Mouse (Mus musculus) stomach, embryonic 16.5 days (tissue): ENCODE results near the gene Klhl32. TPM values are rescaled to one million over a fixed set of nuclear protein-coding genes. Genes with fewer than 3 reads are reported as not detected.

Source experiments
- ATAC-seq: fragments of 200-750 bp; cut with Nextera tagmentation; 2 replicates; pipeline ENCODE4 v1.8.0; 2017; ENCODE audit warnings: moderate number of reproducible peaks, moderate TSS enrichment; ENCODE audit not compliant: insufficient read depth, low FRiP score
- H3K27ac ChIP-seq: fragments of 300-500 bp; sonication (generic); 2 replicates; pipeline ENCODE4 v1.5.1; 2014; ENCODE audit warnings: low read length
- H3K27me3 ChIP-seq: fragments of 300-500 bp; sonication (generic); 2 replicates; pipeline ENCODE4 v1.6.1; 2014; ENCODE audit warnings: low read length, control low read depth, mixed read lengths; ENCODE audit not compliant: control insufficient read depth, insufficient read depth
- H3K36me3 ChIP-seq: fragments of 300-500 bp; sonication (generic); 2 replicates; pipeline ENCODE4 v1.6.1; 2014; ENCODE audit warnings: low read length; ENCODE audit not compliant: control insufficient read depth, insufficient read depth
- H3K4me1 ChIP-seq: fragments of 300-500 bp; sonication (generic); 2 replicates; pipeline ENCODE4 v1.6.1; 2014; ENCODE audit warnings: low read length, control low read depth, mixed read lengths; ENCODE audit not compliant: control insufficient read depth, insufficient read depth
- H3K4me2 ChIP-seq: fragments of 300-500 bp; sonication (generic); 2 replicates; pipeline ENCODE4 v1.6.1; 2014; ENCODE audit warnings: low read depth, low read length, mixed read lengths
- H3K4me3 ChIP-seq: fragments of 300-500 bp; sonication (generic); replicated peaks from 2 replicates; pipeline ENCODE4 v1.5.1; 2014; ENCODE audit warnings: mild to moderate bottlenecking, low read length
- H3K9ac ChIP-seq: fragments of 300-500 bp; sonication (generic); 2 replicates; pipeline ENCODE4 v1.6.1; 2014; ENCODE audit warnings: low read length
- H3K9me3 ChIP-seq: fragments of 300-500 bp; sonication (generic); replicated peaks from 2 replicates; pipeline ENCODE4 v1.6.1; 2016; ENCODE audit warnings: low read length, control low read depth; ENCODE audit not compliant: control insufficient read depth
- WGBS: fragments of 180-500 bp; shearing (Covaris S2); extraction: QIAGEN DNeasy Blood & Tissue Kit; methylation state at CpG from one replicate; pipeline ENCODE4 v1.1.7; 2014; 5-methylcytosine and 5-hydroxymethylcytosine counted together
- polyA plus RNA-seq: library from polyadenylated mRNA; unstranded; fragments of >200 nt; fragmentation: Nextera tagmentation; extraction: Ambion mirVana; gene quantifications from 2 replicates; pipeline ENCODE4 v1.2.1, GENCODE M21; 2015

Klhl32 gene
- polyA plus RNA-seq, 1 experiment from 2014 or later = 3.8 TPM

DNA sequence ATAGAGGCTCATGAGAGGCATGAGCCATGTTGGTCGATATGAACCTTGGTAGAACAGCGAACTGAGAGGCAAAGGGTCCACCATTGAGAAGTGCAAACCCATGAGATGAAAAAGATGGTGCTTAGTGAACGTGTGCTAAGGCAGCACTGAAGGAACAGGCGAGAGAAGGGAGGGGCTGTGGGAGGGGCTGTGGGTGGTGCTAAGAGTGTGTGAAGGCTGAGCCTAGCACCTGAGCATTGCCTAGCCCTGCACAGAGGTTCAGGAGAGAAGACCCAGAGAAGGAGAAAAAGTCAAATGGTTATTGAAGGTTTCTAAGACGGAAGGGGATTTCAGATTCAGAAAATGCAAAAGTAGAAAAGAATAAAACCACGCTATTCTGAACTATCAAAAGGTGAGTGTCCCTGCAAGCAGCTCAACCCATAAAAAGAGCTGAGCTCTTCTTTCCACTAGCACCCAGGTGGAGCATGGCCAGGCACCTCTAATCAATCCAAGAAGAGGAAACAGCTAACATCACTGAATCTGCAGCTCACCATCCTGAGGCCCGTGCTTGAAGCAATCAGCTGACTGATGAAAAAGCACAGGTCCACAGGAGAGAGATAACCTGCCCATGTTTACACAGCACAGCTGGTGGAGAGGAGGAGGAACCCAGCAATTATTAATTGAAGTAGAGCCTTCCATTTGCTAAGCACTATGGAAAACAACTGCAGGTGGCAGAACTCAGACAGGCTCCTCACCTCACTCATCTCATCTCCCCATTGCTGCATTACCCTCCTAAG, 65.0 kb downstream of the Klhl32 start:
- Histone ChIP-seq H3K4me2 (no peak overlapping the region), H3K36me3 (no peaks in the 10 kb centered on the region), H3K4me3 (no peak overlapping the region), H3K9ac (no peak overlapping the region), H3K27me3 (no peaks in the 10 kb centered on the region), H3K27ac (no peak overlapping the region), H3K9me3 (no peaks in the 10 kb centered on the region), H3K4me1 (no peaks in the 10 kb centered on the region)
- WGBS = 53% methylated on average over 7 of the region's 7 CpGs
- peak; percentile 44; the same call in 1 of the 2 replicates for ATAC-seq

DNA sequence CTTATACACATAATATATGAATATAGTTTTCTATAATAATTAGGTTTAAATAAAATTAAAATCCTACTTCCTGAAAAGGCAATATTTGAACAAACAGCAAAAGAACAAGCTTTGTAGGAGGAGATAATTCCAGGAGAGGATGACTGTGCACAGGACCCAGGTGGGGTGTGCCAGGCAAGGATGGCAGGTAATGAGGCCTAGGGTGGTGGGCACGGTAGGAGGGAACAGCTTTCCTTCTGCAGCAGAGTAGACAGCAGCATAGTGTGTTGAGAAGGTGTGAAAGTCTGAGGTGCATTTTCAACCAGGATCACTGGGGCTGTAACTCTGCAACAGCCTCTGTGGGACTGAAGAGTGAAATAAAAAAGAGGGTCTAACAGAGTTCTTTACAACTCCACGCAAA, 85.0 kb downstream of the Klhl32 start:
- H3K27me3 ChIP-seq = no peaks in the 10 kb centered on the region
- no peak overlapping the region for H3K9ac ChIP-seq
- no peak overlapping the region for H3K4me3 ChIP-seq
- H3K4me1 ChIP-seq = no peaks in the 10 kb centered on the region
- no peaks in the 10 kb centered on the region for H3K36me3 ChIP-seq
- H3K27ac ChIP-seq = no peak overlapping the region
- H3K9me3 ChIP-seq = no peaks in the 10 kb centered on the region
- WGBS = 73% methylated on average over 2 of the region's 2 CpGs
- ATAC-seq = no peak
- no peak overlapping the region for H3K4me2 ChIP-seq

DNA sequence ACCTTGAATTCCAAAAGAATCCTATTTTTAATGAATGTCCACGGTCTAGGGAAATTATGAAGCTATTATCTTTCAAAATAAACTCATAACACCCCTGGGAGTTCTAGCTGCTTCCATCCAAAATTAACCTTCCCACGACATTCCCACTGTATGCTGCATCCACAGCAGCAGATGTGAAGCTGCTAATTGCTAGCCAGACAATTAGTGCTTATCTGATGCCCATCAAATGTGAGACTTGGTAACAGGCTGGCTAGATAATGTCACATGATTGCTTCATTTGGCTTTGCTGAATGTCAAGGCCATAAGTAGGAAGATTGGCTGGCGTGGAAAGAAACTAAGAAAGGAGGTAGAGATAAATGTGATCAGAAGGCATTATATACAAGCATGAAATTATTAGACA, 85.5 kb downstream of the Klhl32 start:
- Histone ChIP-seq H3K27ac (no peak overlapping the region), H3K4me3 (no peak overlapping the region), H3K4me1 (no peaks in the 10 kb centered on the region), H3K4me2 (no peak overlapping the region), H3K9ac (no peak overlapping the region), H3K9me3 (no peaks in the 10 kb centered on the region), H3K27me3 (no peaks in the 10 kb centered on the region), H3K36me3 (no peaks in the 10 kb centered on the region)
- no peak for ATAC-seq
- 66% methylated on average over 3 of the region's 3 CpGs for WGBS

DNA sequence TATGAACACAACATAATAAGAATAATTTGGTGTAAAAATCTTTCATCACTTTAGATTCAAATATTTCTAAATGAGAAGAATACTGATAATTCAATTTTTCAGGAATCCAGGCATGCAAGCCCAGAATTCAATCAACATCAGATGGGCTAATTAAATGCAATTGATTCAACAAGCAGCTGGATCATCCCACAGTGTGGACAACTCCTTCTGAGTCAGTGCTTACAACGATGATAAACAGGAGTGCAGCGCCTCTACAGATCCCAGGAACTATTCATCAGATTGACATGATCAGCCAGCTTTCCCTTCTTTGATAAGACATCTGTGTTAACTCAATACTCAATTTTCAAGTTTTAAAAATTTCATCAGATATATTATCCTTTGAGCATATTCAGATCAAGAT, 86.4 kb downstream of the Klhl32 start:
- Histone ChIP-seq H3K9me3 (no peaks in the 10 kb centered on the region), H3K4me1 (no peaks in the 10 kb centered on the region), H3K36me3 (no peaks in the 10 kb centered on the region), H3K4me3 (no peak overlapping the region), H3K27me3 (no peaks in the 10 kb centered on the region), H3K9ac (no peak overlapping the region), H3K27ac (no peak overlapping the region), H3K4me2 (no peak overlapping the region)
- ATAC-seq = no peak
- WGBS = 50% methylated on average over 2 of the region's 2 CpGs

DNA sequence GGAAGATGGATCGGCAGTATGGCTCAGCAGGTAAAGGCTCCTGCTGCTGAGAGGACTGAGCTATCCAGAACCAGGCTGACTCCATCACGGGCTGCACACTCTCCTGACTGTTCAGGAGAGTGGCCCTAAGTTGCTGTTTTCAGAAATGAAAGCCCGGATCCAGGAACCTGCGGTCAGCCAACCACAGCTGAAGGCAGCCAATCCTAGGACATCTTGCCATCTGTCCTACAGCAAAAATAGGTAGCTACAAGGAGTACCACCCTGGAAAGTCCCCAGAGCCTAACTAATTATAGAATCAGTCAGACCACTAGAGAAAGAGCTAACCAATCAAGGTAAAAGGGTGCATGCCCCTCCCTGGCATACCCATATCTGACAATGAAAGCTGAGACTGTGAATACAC, 87.5 kb downstream of the Klhl32 start:
- H3K9me3 ChIP-seq = no peaks in the 10 kb centered on the region
- ATAC-seq = no peak
- WGBS = 80% methylated on average over 4 of the region's 4 CpGs
- H3K4me3 ChIP-seq = no peak overlapping the region
- no peak overlapping the region for H3K4me2 ChIP-seq
- no peak overlapping the region for H3K9ac ChIP-seq
- no peaks in the 10 kb centered on the region for H3K36me3 ChIP-seq
- no peaks in the 10 kb centered on the region for H3K4me1 ChIP-seq
- no peak overlapping the region for H3K27ac ChIP-seq
- no peaks in the 10 kb centered on the region for H3K27me3 ChIP-seq

DNA sequence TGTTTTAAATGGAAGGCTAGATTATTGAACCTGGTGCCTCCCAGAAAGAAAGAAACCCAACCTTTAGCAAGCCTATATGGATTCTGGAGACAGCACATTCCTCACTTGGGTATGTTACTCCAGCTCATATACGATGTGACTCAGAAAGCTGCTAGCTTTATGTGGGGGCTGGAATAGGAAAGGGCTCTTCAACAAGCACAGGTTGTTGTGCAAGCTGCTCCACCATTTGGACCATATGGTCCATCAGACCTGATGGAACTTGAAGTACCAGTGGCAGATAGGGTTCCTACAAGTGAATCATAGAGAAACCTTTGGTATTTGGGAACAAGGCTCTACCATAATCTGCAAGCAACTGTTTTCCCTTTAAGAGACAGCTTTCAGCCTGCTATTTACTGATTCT, 92.0 kb downstream of the Klhl32 start:
- 85% methylated on average over 1 of the region's 1 CpGs for WGBS
- no peaks in the 10 kb centered on the region for H3K4me1 ChIP-seq
- no peak overlapping the region for H3K9ac ChIP-seq
- no peaks in the 10 kb centered on the region for H3K9me3 ChIP-seq
- no peaks in the 10 kb centered on the region for H3K27me3 ChIP-seq
- H3K4me3 ChIP-seq = no peak overlapping the region
- H3K4me2 ChIP-seq = no peak overlapping the region
- no peaks in the 10 kb centered on the region for H3K36me3 ChIP-seq
- no peak for ATAC-seq
- no peak overlapping the region for H3K27ac ChIP-seq

DNA sequence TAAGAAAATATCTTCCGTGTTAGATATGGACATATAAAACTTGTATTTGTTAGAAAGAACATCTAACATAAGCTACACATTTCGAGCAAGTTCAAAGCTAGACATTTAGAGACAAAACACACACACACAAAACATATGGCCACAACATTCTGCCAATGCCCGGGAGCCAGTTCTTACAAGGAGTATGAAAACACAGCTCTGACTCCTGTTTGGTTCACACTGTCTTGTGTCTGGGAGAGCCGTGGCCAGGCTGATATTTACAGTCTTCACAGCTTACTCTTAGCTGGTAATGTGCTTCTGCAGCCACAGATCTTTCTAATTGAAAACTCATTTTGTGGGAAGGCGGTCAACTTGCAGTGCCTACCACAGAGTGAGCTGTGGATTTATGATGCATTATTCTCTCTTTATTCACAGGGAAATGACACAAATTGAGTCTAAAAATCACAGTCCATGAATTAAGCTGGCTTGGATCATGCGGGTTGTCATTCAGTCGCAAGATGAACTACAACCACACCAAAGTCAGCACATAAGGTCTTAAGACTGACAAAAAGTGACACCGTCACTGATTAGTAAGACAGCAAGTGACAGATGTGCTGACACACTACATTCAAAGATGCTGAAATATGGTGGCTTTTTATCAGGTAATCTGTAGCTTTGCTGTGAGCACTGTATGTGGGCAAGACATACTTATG, 98.3 kb downstream of the Klhl32 start:
- WGBS = 74% methylated on average over 8 of the region's 8 CpGs
- no peaks in the 10 kb centered on the region for H3K36me3 ChIP-seq
- no peak overlapping the region for H3K4me2 ChIP-seq
- no peak overlapping the region for H3K27ac ChIP-seq
- no peaks in the 10 kb centered on the region for H3K4me1 ChIP-seq
- H3K9me3 ChIP-seq = no peaks in the 10 kb centered on the region
- H3K27me3 ChIP-seq = no peaks in the 10 kb centered on the region
- H3K9ac ChIP-seq = no peak overlapping the region
- ATAC-seq = no peak
- H3K4me3 ChIP-seq = no peak overlapping the region

DNA sequence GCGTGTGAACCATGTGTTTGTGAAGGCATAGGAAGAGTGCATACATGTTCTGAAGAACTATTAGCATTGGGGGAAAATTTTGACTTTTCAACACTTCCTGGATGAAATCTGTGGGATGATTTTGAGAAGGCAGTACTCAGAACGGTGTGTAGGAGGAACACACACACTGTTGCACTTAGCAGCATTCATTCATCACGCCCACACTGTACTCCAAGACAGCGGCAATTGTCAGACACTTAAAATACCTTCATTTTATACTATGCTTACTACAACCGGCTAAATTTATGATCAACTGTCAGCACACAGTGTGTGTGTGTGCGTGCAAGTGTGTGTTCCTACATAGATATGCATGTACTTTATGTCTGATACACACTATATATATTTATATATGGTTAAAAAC, 113.8 kb downstream of the Klhl32 start:
- Histone ChIP-seq H3K4me3 (no peak overlapping the region), H3K9ac (no peak overlapping the region), H3K4me1 (no peaks in the 10 kb centered on the region), H3K36me3 (no peaks in the 10 kb centered on the region), H3K4me2 (no peak overlapping the region), H3K27ac (no peak overlapping the region), H3K9me3 (no peaks in the 10 kb centered on the region), H3K27me3 (no peaks in the 10 kb centered on the region)
- 82% methylated on average over 6 of the region's 6 CpGs for WGBS
- no peak for ATAC-seq

DNA sequence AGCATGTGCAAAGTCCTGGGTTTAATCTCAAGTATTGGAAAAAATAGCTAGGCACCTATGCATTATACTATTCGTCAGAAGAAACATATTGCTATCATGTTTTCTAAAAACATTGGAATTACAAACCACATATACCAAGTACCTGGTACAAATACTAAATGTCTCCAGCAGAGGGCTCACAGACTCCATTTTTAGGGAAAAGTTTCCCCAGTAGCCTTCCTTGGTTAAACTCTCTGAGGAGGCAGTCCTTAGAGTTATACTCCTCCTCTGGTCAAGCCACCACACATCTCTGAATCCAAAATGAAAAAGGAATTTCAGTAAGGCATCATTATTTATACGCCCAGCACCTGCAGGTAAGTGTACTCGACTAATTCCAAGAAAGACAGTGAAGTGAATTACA, 130.1 kb downstream of the Klhl32 start:
- no peaks in the 10 kb centered on the region for H3K9me3 ChIP-seq
- H3K27me3 ChIP-seq = no peaks in the 10 kb centered on the region
- H3K36me3 ChIP-seq = no peaks in the 10 kb centered on the region
- H3K4me1 ChIP-seq = no peaks in the 10 kb centered on the region
- H3K27ac ChIP-seq = no peak overlapping the region
- no peak; the same call in 1 of the 2 replicates for ATAC-seq
- H3K4me2 ChIP-seq = no peak overlapping the region
- 20% methylated on average over 3 of the region's 3 CpGs for WGBS
- no peak overlapping the region for H3K9ac ChIP-seq
- no peak overlapping the region for H3K4me3 ChIP-seq
